Mouse (Mus musculus) midbrain, embryonic 15.5 days (tissue): ENCODE results near the gene Wipf1. TPM values are rescaled to one million over a fixed set of nuclear protein-coding genes. Genes with fewer than 3 reads are reported as not detected.

Source experiments
- ATAC-seq: fragments of 200-750 bp; cut with Nextera tagmentation; replicated peaks from 2 replicates; pipeline ENCODE4 v1.8.0; 2017; ENCODE audit warnings: moderate TSS enrichment
- H3K27ac ChIP-seq: fragments of 300-500 bp; sonication (generic); 2 replicates; pipeline ENCODE4 v1.5.1; 2015; ENCODE audit warnings: mild to moderate bottlenecking, inconsistent platforms
- H3K27me3 ChIP-seq: fragments of 300-500 bp; sonication (generic); replicated peaks from 2 replicates; pipeline ENCODE4 v1.6.1; 2015; ENCODE audit warnings: inconsistent platforms
- H3K36me3 ChIP-seq: fragments of 300-500 bp; sonication (generic); replicated peaks from 2 replicates; pipeline ENCODE4 v1.6.1; 2015; ENCODE audit warnings: inconsistent platforms
- H3K4me1 ChIP-seq: fragments of 300-500 bp; sonication (generic); 2 replicates; pipeline ENCODE4 v1.6.1; 2015; ENCODE audit warnings: inconsistent platforms
- H3K4me2 ChIP-seq: fragments of 300-500 bp; sonication (generic); 2 replicates; pipeline ENCODE4 v1.6.1; 2015; ENCODE audit warnings: inconsistent platforms, mild to moderate bottlenecking, moderate library complexity
- H3K4me3 ChIP-seq: fragments of 300-500 bp; sonication (generic); 2 replicates; pipeline ENCODE4 v1.5.1; 2015; ENCODE audit warnings: mild to moderate bottlenecking, inconsistent platforms
- H3K9ac ChIP-seq: fragments of 300-500 bp; sonication (generic); 2 replicates; pipeline ENCODE4 v1.6.1; 2015; ENCODE audit warnings: mild to moderate bottlenecking, inconsistent platforms
- H3K9me3 ChIP-seq: fragments of 300-500 bp; sonication (generic); 2 replicates; pipeline ENCODE4 v1.6.1; 2016; ENCODE audit warnings: inconsistent platforms
- WGBS: fragments of 180-500 bp; shearing (Covaris S2); methylation state at CpG from one replicate; pipeline ENCODE4 v1.1.7; 2015; ENCODE audit warnings: mixed read lengths; 5-methylcytosine and 5-hydroxymethylcytosine counted together
- polyA plus RNA-seq: library from polyadenylated mRNA; unstranded; fragments of >200 nt; fragmentation: Nextera tagmentation; extraction: Ambion mirVana; gene quantifications from 2 replicates; pipeline ENCODE4 v1.2.1, GENCODE M21; 2015

Gene Wipf1
- polyA plus RNA-seq, 1 experiment from 2014 or later, result 2.7 TPM

GRCm38 (mm10) chr2:73436976-73437375, 92.6 kb downstream of the Wipf1 start:
- H3K36me3 ChIP-seq, result no peaks in the 10 kb centered on the region
- no peak overlapping the region for H3K27ac ChIP-seq
- no peak overlapping the region for H3K4me2 ChIP-seq
- H3K27me3 ChIP-seq, result no peaks in the 10 kb centered on the region
- no peak overlapping the region for H3K9ac ChIP-seq
- H3K4me1 ChIP-seq, result peaks cover 14% of the 10 kb centered on the region
- no peaks in the 10 kb centered on the region for H3K9me3 ChIP-seq
- H3K4me3 ChIP-seq, result no peak overlapping the region
- ATAC-seq, result no peak
- whole genome bisulfite sequencing, result 46% methylated on average over 18 of the region's 18 CpGs

DNA sequence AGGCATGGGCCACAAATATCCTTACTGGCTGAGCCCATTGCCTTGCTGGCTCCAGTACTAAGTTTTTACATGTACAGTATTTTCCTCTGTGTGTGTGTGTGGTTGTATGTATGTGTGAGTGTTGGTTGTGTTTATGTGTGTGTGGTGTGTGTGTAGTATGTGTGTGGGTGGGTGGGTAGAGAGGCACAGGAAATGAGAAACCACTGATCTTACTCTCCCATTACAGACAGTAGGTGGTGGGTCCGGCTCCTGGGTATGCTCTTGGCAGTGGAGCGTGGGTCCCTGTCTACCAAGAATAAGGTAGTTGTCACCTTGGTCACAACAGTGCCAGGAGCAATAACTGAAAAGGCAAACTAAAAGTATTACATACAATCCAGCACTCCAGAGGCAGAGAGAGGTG, 93.7 kb downstream of the Wipf1 start:
- H3K27ac ChIP-seq, result no peak overlapping the region
- H3K9ac ChIP-seq, result no peak overlapping the region
- H3K4me1 ChIP-seq, result peaks cover 13% of the 10 kb centered on the region
- H3K27me3 ChIP-seq, result no peaks in the 10 kb centered on the region
- no peak overlapping the region for H3K4me3 ChIP-seq
- 96% methylated on average over 2 of the region's 2 CpGs for WGBS
- no peaks in the 10 kb centered on the region for H3K36me3 ChIP-seq
- no peak for ATAC-seq
- no peaks in the 10 kb centered on the region for H3K9me3 ChIP-seq
- no peak overlapping the region for H3K4me2 ChIP-seq

DNA sequence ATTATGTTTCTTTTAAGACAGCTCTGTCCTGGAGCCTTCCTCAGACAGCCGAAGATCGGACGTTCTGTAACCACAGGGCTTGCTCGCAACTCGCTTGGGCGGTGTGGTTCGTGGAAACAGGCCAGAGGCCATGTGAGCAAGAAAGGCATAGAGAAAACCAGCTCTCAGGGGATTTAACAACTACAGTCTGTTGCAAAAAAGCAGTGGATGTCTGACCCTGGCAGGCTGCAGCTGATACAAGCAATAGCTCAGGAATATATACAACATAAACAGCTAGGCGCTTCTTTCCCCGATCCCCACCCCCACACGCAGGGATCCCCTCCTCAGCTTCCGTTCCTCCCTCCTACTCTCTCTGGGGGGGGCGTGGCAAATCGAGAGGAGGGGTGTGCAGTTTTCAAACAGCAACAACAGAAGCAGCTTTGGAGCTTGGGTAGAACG, 97.6 kb downstream of the Wipf1 start:
- Histone ChIP-seq H3K4me2 (peak overlapping the region; percentile 42), H3K4me1 (peaks cover 6% of the 10 kb centered on the region; the same call in 1 of the 2 replicates), H3K4me3 (peak overlapping the region; percentile 19), H3K27ac (peak overlapping the region; percentile 59), H3K9me3 (no peaks in the 10 kb centered on the region), H3K27me3 (no peaks in the 10 kb centered on the region), H3K36me3 (no peaks in the 10 kb centered on the region), H3K9ac (peak overlapping the region; percentile 22; the same call in 1 of the 2 replicates)
- 15% methylated on average over 14 of the region's 14 CpGs for WGBS
- peak; percentile 69; the same call in 1 of the 2 replicates for ATAC-seq

DNA sequence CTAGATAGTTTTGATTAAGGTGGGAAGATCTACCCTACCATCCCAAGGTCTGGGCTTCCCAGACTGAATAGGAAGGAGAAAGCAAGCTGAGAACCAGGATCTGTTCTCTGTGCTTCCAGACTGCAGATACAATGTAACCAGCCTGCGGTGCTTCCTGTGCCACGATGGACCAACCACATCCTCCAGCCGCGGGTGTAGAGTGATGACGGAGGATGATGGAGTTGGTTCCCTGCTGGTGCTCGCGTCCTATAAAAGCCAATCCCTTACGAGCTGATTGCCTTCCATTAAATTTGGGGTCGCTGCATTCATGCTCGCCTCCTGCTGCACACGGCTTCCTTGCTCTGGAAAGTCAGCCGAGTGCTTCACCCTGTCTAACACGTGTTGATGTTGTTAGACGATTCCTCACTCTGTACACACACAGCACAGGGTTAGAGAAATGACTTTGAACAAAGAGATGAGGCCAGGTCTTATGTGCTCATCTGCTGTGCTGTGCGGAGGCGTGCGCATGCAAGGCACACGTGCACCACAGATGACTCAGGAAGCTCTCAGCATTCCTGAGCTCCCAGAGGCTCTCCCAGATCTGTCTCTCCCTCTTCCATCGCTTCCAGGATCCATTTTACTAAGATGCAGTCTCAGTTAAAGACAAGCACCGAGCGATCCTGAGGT, 100.6 kb downstream of the Wipf1 start:
- H3K27me3 ChIP-seq, result no peaks in the 10 kb centered on the region
- 72% methylated on average over 21 of the region's 21 CpGs for WGBS
- H3K4me1 ChIP-seq, result peaks cover 6% of the 10 kb centered on the region; the same call in 1 of the 2 replicates
- no peak overlapping the region for H3K4me2 ChIP-seq
- no peak overlapping the region for H3K27ac ChIP-seq
- no peak overlapping the region for H3K9ac ChIP-seq
- no peaks in the 10 kb centered on the region for H3K36me3 ChIP-seq
- H3K9me3 ChIP-seq, result no peaks in the 10 kb centered on the region
- no peak overlapping the region for H3K4me3 ChIP-seq
- ATAC-seq, result no peak

DNA sequence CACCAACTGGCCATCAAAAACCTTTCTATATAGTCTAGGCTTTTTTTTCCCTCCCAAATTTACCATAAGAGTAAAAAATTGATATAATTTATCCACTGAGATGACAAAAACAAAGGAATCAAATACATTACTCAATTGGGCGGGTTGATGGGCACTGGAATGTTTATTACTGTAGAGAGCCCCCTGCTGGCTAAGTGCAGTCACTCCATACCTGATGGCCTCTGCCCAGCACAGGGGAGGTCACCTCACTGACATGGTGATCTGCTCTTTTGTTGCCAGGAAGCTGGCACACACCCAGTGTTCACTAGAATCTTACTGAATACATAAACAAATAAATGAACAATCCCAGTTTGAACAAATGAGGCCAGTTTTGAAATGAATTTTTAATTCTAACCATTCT, 102.2 kb downstream of the Wipf1 start:
- ATAC-seq, result no peak
- no peak overlapping the region for H3K27ac ChIP-seq
- H3K36me3 ChIP-seq, result no peaks in the 10 kb centered on the region
- no peaks in the 10 kb centered on the region for H3K27me3 ChIP-seq
- H3K4me1 ChIP-seq, result peaks cover 6% of the 10 kb centered on the region; the same call in 1 of the 2 replicates
- H3K9ac ChIP-seq, result no peak overlapping the region
- WGBS, result 24% methylated on average over 1 of the region's 1 CpGs
- no peak overlapping the region for H3K4me3 ChIP-seq
- no peak overlapping the region for H3K4me2 ChIP-seq
- no peaks in the 10 kb centered on the region for H3K9me3 ChIP-seq

DNA sequence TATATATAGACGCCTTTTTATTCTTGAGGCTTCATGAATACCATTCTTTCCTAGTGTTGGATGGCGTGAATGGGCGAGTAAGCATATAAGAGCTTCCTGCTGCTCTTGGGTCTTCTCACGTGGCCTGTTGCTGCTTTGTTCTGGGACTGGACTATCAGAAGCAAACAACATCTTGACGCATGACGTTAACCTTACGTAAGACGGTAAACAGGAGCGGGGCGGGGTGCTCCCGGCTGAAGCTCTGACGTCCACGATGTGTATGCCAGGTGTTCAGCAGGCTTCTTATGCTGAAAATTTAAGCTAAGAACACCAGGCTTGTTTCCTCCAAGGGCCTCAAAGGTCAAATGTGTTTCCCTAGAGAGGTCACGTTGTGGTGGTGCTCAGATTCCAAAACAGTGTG, 103.7 kb downstream of the Wipf1 start:
- Histone ChIP-seq H3K27me3 (no peaks in the 10 kb centered on the region), H3K36me3 (no peaks in the 10 kb centered on the region), H3K9ac (no peak overlapping the region), H3K27ac (no peak overlapping the region), H3K4me1 (no peaks in the 10 kb centered on the region), H3K4me2 (no peak overlapping the region), H3K4me3 (no peak overlapping the region), H3K9me3 (no peaks in the 10 kb centered on the region)
- WGBS, result 88% methylated on average over 14 of the region's 14 CpGs
- no peak for ATAC-seq

- no peaks in the 10 kb centered on the region for H3K4me1 ChIP-seq
- H3K27me3 ChIP-seq, result no peaks in the 10 kb centered on the region
- no peak overlapping the region for H3K4me2 ChIP-seq
- ATAC-seq, result no peak
- H3K9me3 ChIP-seq, result no peaks in the 10 kb centered on the region
- no peaks in the 10 kb centered on the region for H3K36me3 ChIP-seq
- no peak overlapping the region for H3K4me3 ChIP-seq
- H3K9ac ChIP-seq, result no peak overlapping the region
- no peak overlapping the region for H3K27ac ChIP-seq
- WGBS, result 29% methylated on average over 7 of the region's 7 CpGs
Observed at GRCm38 (mm10) chr2:73419730-73420129, 109.8 kb downstream of the Wipf1 start.

DNA sequence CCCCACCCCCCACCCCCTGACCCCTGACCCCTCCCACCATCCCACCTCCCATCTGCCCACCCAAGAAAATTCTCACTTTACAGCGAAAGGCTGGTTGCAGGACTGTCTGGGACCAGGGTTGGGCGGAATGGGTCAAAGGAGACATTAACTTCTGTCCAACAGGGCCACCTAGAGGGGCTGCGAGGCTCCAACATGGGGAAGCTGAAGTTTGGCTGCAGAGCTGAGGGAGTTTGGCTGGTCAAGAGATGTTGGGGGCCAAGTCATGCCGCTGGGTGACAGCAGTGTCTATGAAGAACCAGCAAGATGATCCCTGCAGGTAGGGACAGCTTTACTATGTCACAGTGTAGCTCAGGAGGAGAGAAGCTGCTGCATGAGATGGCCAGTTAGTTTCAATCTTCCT, 110.2 kb downstream of the Wipf1 start:
- no peak overlapping the region for H3K4me2 ChIP-seq
- H3K27ac ChIP-seq, result no peak overlapping the region
- H3K9ac ChIP-seq, result no peak overlapping the region
- no peaks in the 10 kb centered on the region for H3K9me3 ChIP-seq
- no peak for ATAC-seq
- WGBS, result 45% methylated on average over 4 of the region's 4 CpGs
- H3K4me3 ChIP-seq, result no peak overlapping the region
- H3K36me3 ChIP-seq, result no peaks in the 10 kb centered on the region
- H3K4me1 ChIP-seq, result no peaks in the 10 kb centered on the region
- no peaks in the 10 kb centered on the region for H3K27me3 ChIP-seq

- no peaks in the 10 kb centered on the region for H3K4me1 ChIP-seq
- no peak for ATAC-seq
- H3K27ac ChIP-seq, result no peak overlapping the region
- H3K36me3 ChIP-seq, result no peaks in the 10 kb centered on the region
- H3K9ac ChIP-seq, result no peak overlapping the region
- no peaks in the 10 kb centered on the region for H3K9me3 ChIP-seq
- H3K4me2 ChIP-seq, result no peak overlapping the region
- WGBS, result 67% methylated on average over 5 of the region's 5 CpGs
- H3K4me3 ChIP-seq, result no peak overlapping the region
- no peaks in the 10 kb centered on the region for H3K27me3 ChIP-seq
Observed at GRCm38 (mm10) chr2:73415892-73416291, 113.6 kb downstream of the Wipf1 start.

DNA sequence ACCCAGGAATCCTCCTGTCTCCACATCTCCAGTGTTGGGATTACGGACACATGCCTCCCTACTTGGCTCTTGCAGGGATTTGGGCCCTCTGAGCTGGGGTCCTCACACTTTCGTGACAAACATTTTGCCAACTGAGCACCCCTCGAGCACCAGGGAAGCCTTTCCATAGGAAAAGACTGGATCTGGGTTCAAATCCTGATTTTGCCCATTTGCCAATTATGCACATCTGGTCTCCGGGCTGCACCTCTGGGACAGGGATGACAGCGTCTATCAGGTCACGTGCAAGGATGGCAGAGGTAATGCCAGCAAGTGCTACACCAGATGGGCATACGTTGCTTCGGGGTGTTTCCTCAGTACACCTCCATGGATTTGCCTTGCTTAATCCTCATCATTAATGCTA, 119.5 kb downstream of the Wipf1 start:
- WGBS, result 92% methylated on average over 8 of the region's 8 CpGs
- H3K9me3 ChIP-seq, result no peaks in the 10 kb centered on the region
- no peak overlapping the region for H3K27ac ChIP-seq
- no peaks in the 10 kb centered on the region for H3K27me3 ChIP-seq
- H3K9ac ChIP-seq, result no peak overlapping the region
- H3K4me2 ChIP-seq, result no peak overlapping the region
- no peak for ATAC-seq
- H3K4me3 ChIP-seq, result no peak overlapping the region
- H3K4me1 ChIP-seq, result no peaks in the 10 kb centered on the region
- no peaks in the 10 kb centered on the region for H3K36me3 ChIP-seq

GRCm38 (mm10) chr2:73407662-73408061, 121.9 kb downstream of the Wipf1 start:
- no peak for ATAC-seq
- WGBS, result 57% methylated on average over 4 of the region's 4 CpGs

GRCm38 (mm10) chr2:73406336-73406915, 123.1 kb downstream of the Wipf1 start:
- no peaks in the 10 kb centered on the region for H3K27me3 ChIP-seq
- no peak for ATAC-seq
- H3K36me3 ChIP-seq, result no peaks in the 10 kb centered on the region
- WGBS, result 86% methylated on average over 9 of the region's 9 CpGs
- H3K9me3 ChIP-seq, result no peaks in the 10 kb centered on the region
- H3K4me2 ChIP-seq, result no peak overlapping the region
- no peaks in the 10 kb centered on the region for H3K4me1 ChIP-seq
- no peak overlapping the region for H3K27ac ChIP-seq
- no peak overlapping the region for H3K4me3 ChIP-seq
- H3K9ac ChIP-seq, result no peak overlapping the region

More at GRCm38 (mm10) chr2:73407662-73408061, 121.9 kb downstream of the Wipf1 start:
- H3K36me3 ChIP-seq, result no peaks in the 10 kb centered on the region
- H3K4me1 ChIP-seq, result no peaks in the 10 kb centered on the region
- no peak overlapping the region for H3K4me2 ChIP-seq
- no peaks in the 10 kb centered on the region for H3K27me3 ChIP-seq
- H3K9me3 ChIP-seq, result no peaks in the 10 kb centered on the region
- H3K4me3 ChIP-seq, result no peak overlapping the region
- H3K9ac ChIP-seq, result no peak overlapping the region
- no peak overlapping the region for H3K27ac ChIP-seq

GRCm38 (mm10) chr2:73404980-73405379, 124.6 kb downstream of the Wipf1 start:
- H3K36me3 ChIP-seq, result no peaks in the 10 kb centered on the region
- no peak overlapping the region for H3K4me3 ChIP-seq
- H3K4me2 ChIP-seq, result no peak overlapping the region
- no peak overlapping the region for H3K27ac ChIP-seq
- H3K9ac ChIP-seq, result no peak overlapping the region
- no peak for ATAC-seq
- H3K9me3 ChIP-seq, result no peaks in the 10 kb centered on the region
- no peaks in the 10 kb centered on the region for H3K27me3 ChIP-seq
- H3K4me1 ChIP-seq, result no peaks in the 10 kb centered on the region
- WGBS, result 88% methylated on average over 7 of the region's 7 CpGs
